Mouse (Mus musculus) midbrain, embryonic 16.5 days (tissue): ENCODE data around the gene Nle1. TPM values are rescaled to one million over a fixed set of nuclear protein-coding genes. Genes with fewer than 3 reads are reported as not detected.
A peak's percentile ranks its signal among the peaks of the same experiment; 100 is the strongest.

Source experiments
- ATAC-seq: fragments of 200-750 bp; cut with Nextera tagmentation; 2 replicates; pipeline ENCODE4 v1.8.0; 2017; ENCODE audit warnings: moderate TSS enrichment
- H3K27ac ChIP-seq: fragments of 300-500 bp; sonication (generic); 2 replicates; pipeline ENCODE4 v1.5.1; 2014; ENCODE audit warnings: mild to moderate bottlenecking, low read length, mixed read lengths
- H3K27me3 ChIP-seq: fragments of 300-500 bp; sonication (generic); 2 replicates; pipeline ENCODE4 v1.6.1; 2014; ENCODE audit warnings: low read depth, low read length, mixed read lengths; ENCODE audit not compliant: control insufficient read depth, insufficient read depth
- H3K36me3 ChIP-seq: fragments of 300-500 bp; sonication (generic); 2 replicates; pipeline ENCODE4 v1.6.1; 2014; ENCODE audit warnings: mild to moderate bottlenecking, low read length, moderate library complexity, mixed read lengths; ENCODE audit not compliant: control insufficient read depth, insufficient read depth
- H3K4me1 ChIP-seq: fragments of 300-500 bp; sonication (generic); 2 replicates; pipeline ENCODE4 v1.6.1; 2014; ENCODE audit warnings: mild to moderate bottlenecking, low read length, mixed read lengths; ENCODE audit not compliant: control insufficient read depth, insufficient read depth
- H3K4me2 ChIP-seq: fragments of 300-500 bp; sonication (generic); 2 replicates; pipeline ENCODE4 v1.6.1; 2014; ENCODE audit warnings: mild to moderate bottlenecking, low read length, mixed read lengths
- H3K4me3 ChIP-seq: fragments of 300-500 bp; sonication (generic); 2 replicates; pipeline ENCODE4 v1.5.1; 2014; ENCODE audit warnings: low read depth, mild to moderate bottlenecking, low read length, moderate library complexity, mixed read lengths
- H3K9ac ChIP-seq: fragments of 300-500 bp; sonication (generic); 2 replicates; pipeline ENCODE4 v1.6.1; 2014; ENCODE audit warnings: low read depth, low read length, mixed read lengths
- H3K9me3 ChIP-seq: fragments of 300-500 bp; sonication (generic); replicated peaks from 2 replicates; pipeline ENCODE4 v1.6.1; 2014; ENCODE audit warnings: mild to moderate bottlenecking, low read length, mixed read lengths; ENCODE audit not compliant: control insufficient read depth, poor library complexity, severe bottlenecking
- WGBS: fragments of 180-500 bp; shearing (Covaris S2); extraction: QIAGEN DNeasy Blood & Tissue Kit; methylation state at CpG from one replicate; pipeline ENCODE4 v1.1.7; 2014; 5-methylcytosine and 5-hydroxymethylcytosine counted together
- polyA plus RNA-seq: library from polyadenylated mRNA; unstranded; fragments of >200 nt; fragmentation: Nextera tagmentation; extraction: Ambion mirVana; gene quantifications from 2 replicates; pipeline ENCODE4 v1.2.1, GENCODE M21; 2015

Nle1 gene
- polyA plus RNA-seq, 1 experiment from 2014 or later = 35.7 TPM

- H3K36me3 ChIP-seq = peaks cover 38% of the 10 kb centered on the region
- WGBS = 95% methylated on average over 20 of the region's 20 CpGs
- ATAC-seq = no peak
Measured at GRCm38 (mm10) chr11:82901606-82902310, 6.5 kb downstream of the Nle1 start.

GRCm38 (mm10) chr11:82899720-82900119, 8.5 kb downstream of the Nle1 start:
- Histone ChIP-seq H3K4me1 (no peaks in the 10 kb centered on the region), H3K27me3 (no peaks in the 10 kb centered on the region), H3K9ac (no peak overlapping the region), H3K36me3 (peaks cover 33% of the 10 kb centered on the region), H3K27ac (no peak overlapping the region), H3K9me3 (no peaks in the 10 kb centered on the region), H3K4me3 (no peak overlapping the region), H3K4me2 (no peak overlapping the region)
- no peak for ATAC-seq
- 89% methylated on average over 5 of the region's 5 CpGs for WGBS

More at GRCm38 (mm10) chr11:82901606-82902310, 6.5 kb downstream of the Nle1 start:
- Histone ChIP-seq H3K27ac (no peak overlapping the region), H3K4me2 (no peak overlapping the region), H3K4me1 (no peaks in the 10 kb centered on the region), H3K27me3 (no peaks in the 10 kb centered on the region), H3K9ac (no peak overlapping the region), H3K9me3 (no peaks in the 10 kb centered on the region), H3K4me3 (no peak overlapping the region)

DNA sequence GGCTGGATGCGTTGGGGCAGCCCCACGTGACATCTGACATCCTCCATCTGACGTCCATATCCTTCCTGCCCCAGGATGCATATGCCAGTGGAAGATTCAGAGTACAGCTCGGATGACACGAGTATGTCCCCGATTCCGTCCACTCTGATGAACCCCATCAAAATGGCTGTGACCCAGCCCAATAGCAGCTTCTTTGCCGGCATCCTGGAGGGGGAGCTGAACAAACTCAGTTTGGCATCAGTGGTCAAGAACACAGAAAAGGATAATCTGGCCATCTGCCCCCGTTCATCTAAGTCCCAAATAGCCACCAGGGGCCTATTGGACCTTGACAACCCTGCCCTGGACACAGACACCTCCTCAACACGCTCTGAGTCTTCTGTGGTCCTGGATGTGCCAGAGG, 10.7 kb downstream of the Nle1 start:
- Histone ChIP-seq H3K9me3 (no peaks in the 10 kb centered on the region), H3K4me2 (no peak overlapping the region), H3K36me3 (peaks cover 17% of the 10 kb centered on the region), H3K4me3 (no peak overlapping the region), H3K9ac (no peak overlapping the region), H3K4me1 (no peaks in the 10 kb centered on the region), H3K27ac (no peak overlapping the region), H3K27me3 (no peaks in the 10 kb centered on the region)
- 85% methylated on average over 10 of the region's 10 CpGs for WGBS
- no peak for ATAC-seq

DNA sequence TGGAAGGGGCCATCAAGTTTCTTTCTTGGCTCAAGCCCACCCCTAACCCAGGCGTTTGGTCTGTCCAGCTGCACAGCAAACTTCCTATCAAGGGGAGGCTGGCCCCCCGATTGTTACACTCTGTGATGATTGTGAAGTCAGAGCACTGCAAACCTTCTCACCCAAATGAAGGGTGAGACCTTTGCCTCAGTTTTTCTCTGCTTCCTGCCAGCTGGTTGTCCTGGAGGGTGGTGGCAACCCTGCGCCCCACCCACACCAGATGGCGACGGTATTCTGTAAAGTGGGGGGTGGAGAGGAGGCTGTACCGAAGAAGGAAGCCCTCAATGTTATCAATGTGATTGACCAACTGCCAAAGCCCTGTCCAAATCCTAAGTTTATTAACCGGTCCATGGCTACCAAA, 16.3 kb downstream of the Nle1 start, which contains the start of gene Fndc8:
Gene Fndc8 (plus strand): TSS at position 189 of the 400 bp plus-strand sequence.
- Histone ChIP-seq H3K27me3 (peaks cover 8% of the 10 kb centered on the region; the same call in 1 of the 2 replicates), H3K9me3 (no peaks in the 10 kb centered on the region), H3K9ac (no peak within 1 kb of the TSS), H3K4me2 (no peak within 1 kb of the TSS), H3K4me3 (no peak within 1 kb of the TSS), H3K4me1 (peaks cover 14% of the 10 kb centered on the region), H3K27ac (no peak within 1 kb of the TSS), H3K36me3 (no peaks in the 10 kb centered on the region)
- no peak for ATAC-seq
- WGBS = 62% methylated on average over 7 of the region's 7 CpGs

DNA sequence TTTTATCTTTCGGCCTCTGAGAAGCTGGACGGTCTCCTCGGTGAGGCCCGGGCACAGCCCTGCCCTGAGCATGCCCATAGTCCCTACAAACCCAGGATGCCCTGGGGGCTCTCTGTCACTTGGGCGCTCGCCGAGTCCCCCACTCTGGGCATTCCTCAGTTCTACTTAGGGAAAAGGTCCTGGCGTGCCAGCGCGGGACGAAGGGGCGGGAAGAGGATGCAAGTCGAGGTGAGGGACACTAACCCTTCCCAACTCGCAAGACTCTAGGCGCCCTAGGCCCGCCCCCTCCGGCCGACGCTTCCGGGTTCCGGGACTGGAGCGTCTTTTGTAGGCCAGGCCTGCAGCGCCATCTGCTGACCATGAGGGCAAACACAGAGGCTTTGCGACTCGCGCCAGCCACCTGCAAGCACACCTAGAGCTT, 17.9 kb downstream of the Nle1 start, which contains the start of gene Rad51d:
Gene Rad51d (minus strand): TSS at position 273 of the 421 bp plus-strand sequence.
- peaks cover 8% of the 10 kb centered on the region; the same call in 1 of the 2 replicates for H3K27me3 ChIP-seq
- peaks cover 14% of the 10 kb centered on the region for H3K4me1 ChIP-seq
- no peaks in the 10 kb centered on the region for H3K9me3 ChIP-seq
- peak within 1 kb of the TSS; percentile 76 for H3K9ac ChIP-seq
- H3K4me3 ChIP-seq = peak within 1 kb of the TSS; percentile 57
- 0% methylated on average over 24 of the region's 26 CpGs for WGBS
- peak within 1 kb of the TSS; percentile 94 for H3K4me2 ChIP-seq
- H3K27ac ChIP-seq = peak within 1 kb of the TSS; percentile 60
- peak; percentile 92 for ATAC-seq
- H3K36me3 ChIP-seq = no peaks in the 10 kb centered on the region

- Histone ChIP-seq H3K4me3 (peak overlapping the region; percentile 57), H3K27ac (peak overlapping the region; percentile 60), H3K4me2 (peak overlapping the region; percentile 94), H3K4me1 (peaks cover 14% of the 10 kb centered on the region), H3K9ac (peak overlapping the region; percentile 76), H3K9me3 (no peaks in the 10 kb centered on the region), H3K27me3 (peaks cover 8% of the 10 kb centered on the region; the same call in 1 of the 2 replicates), H3K36me3 (no peaks in the 10 kb centered on the region)
- peak; percentile 61 for ATAC-seq
- 3% methylated on average over 31 of the region's 31 CpGs for WGBS
Measured at GRCm38 (mm10) chr11:82889524-82890341, 18.5 kb downstream of the Nle1 start.

- Histone ChIP-seq H3K4me2 (peak overlapping the region; percentile 94; the same call in 1 of the 2 replicates), H3K27ac (no peak overlapping the region), H3K9ac (peak overlapping the region; percentile 33; the same call in 1 of the 2 replicates), H3K9me3 (no peaks in the 10 kb centered on the region), H3K27me3 (peaks cover 8% of the 10 kb centered on the region; the same call in 1 of the 2 replicates), H3K4me3 (no peak overlapping the region), H3K4me1 (peaks cover 16% of the 10 kb centered on the region), H3K36me3 (no peaks in the 10 kb centered on the region)
- WGBS = 64% methylated on average over 10 of the region's 10 CpGs
- no peak for ATAC-seq
Measured at GRCm38 (mm10) chr11:82888491-82888946, 19.7 kb downstream of the Nle1 start.

DNA sequence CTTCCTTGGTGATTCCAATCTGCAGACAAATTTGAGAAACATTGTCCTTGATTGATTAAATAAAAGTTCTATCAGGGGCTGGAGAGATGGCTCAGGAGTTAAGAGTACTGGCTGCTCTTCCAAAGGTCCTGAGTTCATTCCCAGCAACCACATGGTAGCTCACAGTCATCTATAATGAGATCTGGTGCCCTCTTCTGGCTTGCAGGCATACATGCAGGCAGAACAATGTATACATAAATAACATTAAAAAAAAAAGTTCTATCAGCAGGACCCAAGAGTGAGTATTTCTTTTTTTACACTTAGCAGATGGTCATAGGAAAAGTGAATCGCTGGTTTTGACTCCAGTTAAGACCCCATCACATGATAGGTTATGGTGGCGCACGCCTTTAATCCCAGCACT, 21.7 kb downstream of the Nle1 start:
- peaks cover 16% of the 10 kb centered on the region for H3K4me1 ChIP-seq
- ATAC-seq = no peak
- H3K4me2 ChIP-seq = no peak overlapping the region
- no peaks in the 10 kb centered on the region for H3K9me3 ChIP-seq
- no peak overlapping the region for H3K4me3 ChIP-seq
- H3K36me3 ChIP-seq = 0 out of 2 replicates have a peak, but pooled peaks cover 1% of the 10 kb centered on the region
- no peak overlapping the region for H3K27ac ChIP-seq
- H3K9ac ChIP-seq = no peak overlapping the region
- H3K27me3 ChIP-seq = peaks cover 3% of the 10 kb centered on the region; the same call in 1 of the 2 replicates
- 87% methylated on average over 3 of the region's 3 CpGs for WGBS
